Mouse (Mus musculus): ENCODE results near the gene Gm28635. TPM values are rescaled to one million over a fixed set of nuclear protein-coding genes. Genes with fewer than 3 reads are reported as not detected.

Gm28635 gene
- total RNA-seq, 2 experiments from 2014 or later = 0.08 to 0.76 TPM

DNA sequence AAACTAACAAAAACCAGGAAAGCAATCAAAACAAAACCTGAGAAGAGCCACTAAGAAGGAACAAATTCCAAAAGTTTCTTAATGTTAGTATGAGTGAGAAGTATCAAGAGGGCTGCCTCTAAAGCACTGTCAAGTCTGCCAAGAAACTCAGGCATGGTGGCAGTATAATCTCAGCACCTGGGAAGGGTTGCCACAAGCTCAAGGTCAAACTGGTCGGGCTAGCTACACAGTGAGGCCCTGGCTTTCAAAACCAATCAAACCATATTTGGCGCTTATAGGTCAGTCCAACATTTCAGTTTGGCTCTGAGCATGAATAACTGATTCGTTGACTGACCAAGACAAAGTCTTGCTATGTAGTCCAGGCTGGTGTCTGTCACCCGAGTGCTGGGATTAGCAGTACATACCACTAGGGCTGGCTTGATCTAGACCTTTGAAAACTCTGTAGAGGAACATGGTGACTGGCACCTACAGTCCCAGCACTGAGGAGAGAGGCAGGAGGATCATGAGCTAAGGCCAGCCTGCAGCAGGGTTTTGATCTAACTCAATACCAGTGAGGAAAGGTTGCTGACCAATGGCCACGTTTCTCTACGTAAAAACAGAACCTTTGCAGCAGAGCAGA is 78.5 kb downstream of the Gm28635 start:
- no peak for DNase-seq (ENCODE audit: low spot score in 2 of 2)

GRCm38 (mm10) chr2:84597123-84597522 is 80.7 kb downstream of the Gm28635 start:
- DNase-seq (ENCODE audit: low spot score in 2 of 2) = no peak

DNA sequence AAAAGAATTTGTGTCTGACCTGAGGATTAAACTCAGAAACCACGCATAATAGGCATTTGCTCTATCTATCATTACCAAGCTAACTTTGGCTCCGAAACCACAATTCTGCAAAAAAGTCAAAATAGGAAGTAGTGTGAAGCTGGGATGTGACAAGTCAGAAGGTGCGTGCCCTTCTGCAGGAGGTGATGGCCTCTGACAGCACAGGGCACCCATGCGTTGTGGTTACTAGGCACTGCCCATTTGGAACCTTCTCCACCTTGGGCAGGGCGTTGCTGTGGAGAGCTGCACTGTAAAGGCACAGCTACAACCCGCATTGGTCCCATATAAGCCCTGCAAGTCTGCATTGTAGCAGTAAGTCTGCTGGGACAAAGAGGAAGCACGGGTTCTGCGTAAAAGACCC is 85.0 kb downstream of the Gm28635 start:
- DNase-seq (ENCODE audit: low spot score in 2 of 2) = no peak

- DNase-seq (ENCODE audit: low spot score in 2 of 2) = no peak
Observed at GRCm38 (mm10) chr2:84585700-84586099, 92.1 kb downstream of the Gm28635 start.

- no peak for DNase-seq (ENCODE audit: low spot score in 2 of 2)
Observed at GRCm38 (mm10) chr2:84582286-84582685, 95.6 kb downstream of the Gm28635 start.

DNA sequence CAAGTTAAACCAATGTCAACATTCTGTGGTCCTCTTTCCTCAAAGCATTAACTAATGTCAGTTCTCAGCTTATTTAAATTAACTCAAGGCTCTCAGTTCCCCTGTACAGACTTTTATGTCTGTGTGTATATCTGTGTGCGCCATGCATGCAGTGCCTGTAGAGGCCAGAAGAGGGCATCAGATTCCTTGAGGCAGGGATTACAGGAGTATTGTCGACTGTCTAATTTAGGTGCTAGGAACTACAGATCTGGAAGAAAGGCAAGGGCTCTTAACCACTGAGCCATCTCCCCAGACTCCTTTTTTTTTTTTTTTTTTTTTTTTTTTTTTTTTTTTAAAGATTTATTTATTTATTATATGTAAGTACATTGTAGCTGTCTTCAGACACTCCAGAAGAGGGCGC is 96.6 kb downstream of the Gm28635 start:
- DNase-seq (ENCODE audit: low spot score in 2 of 2) = no peak

DNA sequence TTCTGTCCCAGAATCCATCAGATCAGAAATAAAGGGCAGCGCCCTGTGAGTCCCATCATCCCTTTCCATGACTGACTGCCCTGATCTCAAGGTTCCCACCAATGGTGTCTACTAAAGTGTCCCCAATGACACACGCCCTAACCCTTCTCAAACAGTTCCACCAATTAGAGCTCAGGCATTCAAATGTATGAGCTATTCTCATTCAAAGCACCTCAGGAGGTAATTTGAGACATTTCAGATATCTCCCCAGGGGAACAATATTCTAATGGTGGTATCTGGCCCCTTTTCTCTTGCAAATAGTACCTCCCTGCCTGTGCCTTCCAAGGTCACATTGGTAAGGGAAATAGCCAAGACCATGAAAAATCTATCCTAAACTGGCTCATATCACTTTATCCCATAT is 98.5 kb downstream of the Gm28635 start:
- DNase-seq (ENCODE audit: low spot score in 2 of 2) = no peak

GRCm38 (mm10) chr2:84574130-84574529 is 103.7 kb downstream of the Gm28635 start:
- no peak for DNase-seq (ENCODE audit: low spot score in 2 of 2)

DNA sequence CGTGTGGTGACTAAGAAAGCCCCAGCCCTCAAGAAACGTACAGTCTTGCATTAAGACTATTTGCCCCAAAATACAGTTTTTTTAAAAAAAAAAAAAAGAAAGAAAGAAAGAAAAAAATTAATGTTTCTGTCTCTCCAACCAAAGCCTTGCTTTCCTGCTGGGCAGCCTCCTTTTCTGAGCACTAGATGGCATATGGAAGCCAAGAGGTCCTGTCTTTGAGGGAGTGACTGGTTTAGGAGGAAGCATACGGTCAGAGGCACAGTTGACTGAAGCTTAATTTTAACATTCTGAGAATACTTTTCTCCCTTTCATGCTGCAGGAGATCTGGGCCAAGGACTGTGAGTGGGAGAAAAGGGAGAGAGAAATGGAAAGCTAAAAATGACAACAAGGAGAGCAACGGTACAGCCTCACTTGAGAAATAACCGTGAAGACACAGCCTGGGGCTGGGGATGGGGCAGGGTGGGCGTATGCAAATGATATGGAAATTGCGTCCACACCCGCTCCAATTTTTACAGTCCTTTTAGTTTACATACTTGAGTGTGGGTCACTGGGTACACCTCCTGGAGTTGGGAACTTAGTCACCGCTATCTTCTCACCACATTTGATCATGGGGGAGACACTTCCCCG is 120.8 kb downstream of the Gm28635 start:
- no peak for DNase-seq (ENCODE audit: low spot score in 2 of 2)

Other genes starting within 250 kb of the Gm28635 start
- 10 to 100 TPM; 18.4 to 19.9 TPM for gene Tfpi, start 201.3 kb downstream of the Gm28635 start, total RNA-seq (2021)
- gene Ctnnd1, start 27.3 kb downstream of the Gm28635 start, total RNA-seq (2021) = 10 to 100 TPM; 89.3 to 97.3 TPM
- under 1 TPM in 1 of 2 experiments, not detected in 1; 0.08 TPM for gene Btbd18, start 19.0 kb downstream of the Gm28635 start, total RNA-seq (2021)
- gene Selenoh, start 7.3 kb downstream of the Gm28635 start, total RNA-seq (2021) = 10 to 100 TPM; 32.2 to 49.9 TPM
- 10 to 100 TPM; 17.8 to 19.3 TPM for gene Med19, start 361 bp upstream of the Gm28635 start, total RNA-seq (2021)
- 10 to 100 TPM; 46.6 to 48.5 TPM for gene Tmx2, start 1.1 kb upstream of the Gm28635 start, total RNA-seq (2021)
- gene Zdhhc5, start 37.1 kb upstream of the Gm28635 start, total RNA-seq (2021) = 10 to 100 TPM; 45.1 to 50.9 TPM
- 1 to 10 TPM; 6.8 to 8.6 TPM for gene Clp1, start 49.3 kb upstream of the Gm28635 start, total RNA-seq (2021)
- under 1 TPM; 0.74 to 0.78 TPM for gene Ypel4, start 56.0 kb upstream of the Gm28635 start, total RNA-seq (2021)
- 1 to 10 TPM; 4.0 to 6.3 TPM for gene Gm19426, start 65.6 kb upstream of the Gm28635 start, total RNA-seq (2021)
- 10 to 100 TPM; 67.9 to 78.7 TPM for gene Serping1, start 97.4 kb upstream of the Gm28635 start, total RNA-seq (2021)
- gene Ube2l6, start 120.8 kb upstream of the Gm28635 start, total RNA-seq (2021) = 10 to 100 TPM; 10.7 to 11.4 TPM
- 10 to 100 TPM; 57.0 to 70.9 TPM for gene Smtnl1, start 144.6 kb upstream of the Gm28635 start, total RNA-seq (2021)
- 10 to 100 TPM; 48.9 to 51.4 TPM for gene Timm10, start 149.0 kb upstream of the Gm28635 start, total RNA-seq (2021)
- 1 to 10 TPM; 5.6 to 7.8 TPM for gene Slc43a1, start 160.8 kb upstream of the Gm28635 start, total RNA-seq (2021)
- gene Rtn4rl2, start 208.7 kb upstream of the Gm28635 start, total RNA-seq (2021) = under 1 TPM; 0.37 to 0.80 TPM